Mouse (Mus musculus) lung, adult 18-20 months (tissue): ENCODE measurements at regions not wholly inside any gene's neighbourhood (a gene's known extent, or its start where the extent isn't known, plus 50 kb on each side); places are given as distances from the start of the nearest gene placed in this dataset.

ENCODE experiments used
- DNase-seq, 2 experiments: peaks; one replicate each; pipeline ENCODE4 v3.0.0; 2022; ENCODE audit warnings: mixed read lengths in 2 of 2

DNA sequence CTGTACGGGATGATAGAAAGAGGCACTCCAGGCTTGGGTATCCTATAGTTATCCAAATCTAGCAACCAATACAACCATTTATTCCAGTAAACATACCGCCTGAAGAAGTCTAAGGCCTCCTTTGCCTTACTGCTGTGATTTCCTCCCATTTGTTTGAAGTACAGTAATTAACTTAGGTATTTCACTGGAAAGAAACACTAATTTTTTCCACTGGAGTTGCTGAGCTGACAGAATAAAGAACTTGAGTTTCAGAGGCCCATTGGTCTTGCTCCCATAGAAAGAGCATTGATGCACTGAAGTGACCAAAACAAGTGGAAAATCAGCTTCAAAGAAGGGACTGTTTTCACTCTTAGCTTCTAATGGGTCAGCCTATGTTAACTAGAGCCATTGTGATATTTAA, 1100.8 kb upstream of the Gm7489 start:
- no peak for DNase-seq

DNA sequence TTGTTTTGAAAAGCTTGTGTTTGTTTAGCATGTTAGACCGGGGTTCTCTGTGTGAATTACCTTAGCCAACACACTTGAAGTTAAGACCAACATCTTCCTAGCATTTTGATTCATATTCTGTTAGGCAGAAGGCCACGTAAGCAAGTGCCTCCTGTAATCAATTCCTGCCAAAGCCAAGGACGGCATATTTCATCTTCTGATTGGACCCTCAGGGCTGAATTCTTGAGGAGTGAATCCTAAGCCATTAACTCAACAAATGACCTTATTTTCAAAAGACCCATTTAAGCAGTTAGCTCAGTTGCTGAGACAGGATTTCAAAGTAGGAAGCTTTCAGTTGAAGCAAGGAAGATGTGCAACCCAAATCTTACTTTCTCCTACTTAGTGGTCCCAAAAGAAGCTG, 1099.5 kb upstream of the Gm7489 start:
- no peak for DNase-seq

DNA sequence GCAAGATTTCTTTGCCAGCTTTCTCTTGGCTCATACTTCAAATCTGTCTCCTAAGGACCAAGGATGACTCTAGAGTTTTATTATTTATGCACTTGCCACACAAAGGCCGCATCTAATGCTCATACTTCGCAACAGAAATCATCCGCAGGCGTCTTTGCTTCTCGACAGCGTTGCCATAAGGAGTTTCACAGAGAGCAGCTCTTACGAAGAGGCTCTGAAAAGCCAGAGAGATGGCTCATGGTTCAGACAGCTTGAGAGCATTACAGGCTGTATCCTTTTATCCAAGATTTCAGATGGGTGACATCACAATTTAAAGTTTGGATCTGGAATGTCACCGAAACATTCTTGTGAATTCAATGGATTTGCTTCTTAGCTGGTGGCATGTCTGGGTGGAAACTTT, 1098.7 kb upstream of the Gm7489 start:
- no peak for DNase-seq

DNA sequence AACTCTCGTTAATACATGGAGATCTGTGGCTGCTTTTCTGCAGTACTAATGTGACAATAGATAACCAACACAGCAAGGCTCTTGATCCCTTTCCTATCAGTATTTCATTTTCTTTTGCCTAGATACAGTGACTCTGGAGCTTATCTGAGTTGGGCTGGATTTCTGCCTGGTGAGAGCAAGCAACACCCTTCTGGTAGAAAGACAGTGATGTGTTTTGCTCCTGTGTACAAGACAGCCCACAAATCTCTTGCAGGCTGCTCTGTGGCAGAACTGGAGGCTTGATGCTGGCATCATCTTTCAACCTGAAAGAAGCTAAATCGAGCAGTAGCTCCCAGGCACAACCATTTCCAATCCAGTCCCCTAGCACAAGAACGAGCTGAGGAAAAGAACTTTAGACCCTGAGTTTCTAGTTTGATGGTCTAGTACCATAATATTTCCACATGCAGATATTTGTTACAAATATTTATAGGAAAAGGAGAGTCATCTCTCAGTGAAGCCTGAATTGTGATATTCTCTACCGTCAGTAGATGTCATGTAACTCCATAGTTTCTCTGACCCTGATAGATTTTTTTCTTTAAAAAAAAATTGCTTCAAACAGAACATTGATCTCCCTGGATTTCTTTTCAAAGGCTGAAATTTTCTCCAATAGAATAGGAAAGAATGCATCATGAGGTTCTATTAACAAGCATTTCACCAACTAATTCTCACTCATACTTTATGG, 1079.1 kb upstream of the Gm7489 start:
- no peak for DNase-seq

DNA sequence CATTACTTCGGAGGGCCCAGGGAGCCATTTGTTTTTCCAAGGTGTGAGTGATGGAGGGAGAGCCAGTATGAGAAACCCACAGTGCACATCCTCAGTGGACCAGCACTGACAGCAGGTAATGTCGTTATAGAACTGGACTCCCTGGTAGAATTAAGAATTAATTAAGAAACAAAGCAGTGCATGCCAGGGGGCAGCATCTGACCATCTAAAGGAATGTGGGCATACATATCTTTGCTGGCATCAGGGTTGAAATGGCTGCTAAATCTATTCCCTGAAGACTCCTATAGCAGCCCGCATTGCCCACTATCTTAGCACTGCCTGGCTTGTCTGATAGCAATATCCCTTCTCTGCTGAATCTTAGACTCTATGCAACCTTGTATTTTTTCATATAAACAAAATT, 1076.1 kb upstream of the Gm7489 start:
- DNase-seq = no peak

DNA sequence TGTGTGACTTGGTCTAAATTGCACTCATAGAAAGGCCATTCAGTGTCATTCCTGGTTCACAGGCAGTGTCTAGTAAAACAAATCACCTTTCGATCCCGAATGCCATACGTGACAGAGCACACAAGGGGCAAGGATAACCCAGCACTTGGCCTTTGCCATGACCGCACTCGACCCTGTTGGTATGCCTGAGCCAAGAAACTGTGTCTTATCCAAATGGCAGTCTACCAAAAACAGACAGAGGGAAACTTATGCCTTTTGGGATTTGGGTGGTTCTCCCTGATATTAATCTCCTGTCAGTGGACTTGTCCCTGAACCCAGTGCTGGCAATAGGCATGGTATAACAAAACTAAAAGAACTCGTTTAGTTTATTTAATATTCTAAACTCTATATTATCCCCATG, 1063.9 kb upstream of the Gm7489 start:
- no peak for DNase-seq

DNA sequence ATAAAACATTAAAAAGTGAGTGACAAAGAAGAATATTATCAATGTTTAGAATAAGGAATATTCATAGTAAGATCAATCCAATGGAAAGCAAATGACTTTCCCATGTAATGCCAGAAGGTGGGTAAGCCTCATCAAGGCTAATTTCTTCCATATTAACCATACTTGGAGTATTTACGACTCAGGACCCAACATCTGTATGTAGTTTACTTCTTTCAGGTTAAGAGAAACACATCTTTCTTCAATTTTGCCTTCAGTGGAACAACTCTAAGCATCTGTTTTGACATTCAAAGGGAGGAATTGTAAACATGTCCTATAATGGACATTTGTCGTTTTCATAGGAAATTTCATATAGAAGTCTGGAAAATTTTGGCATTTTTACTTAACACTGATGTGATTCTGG, 1047.8 kb upstream of the Gm7489 start:
- DNase-seq = no peak

DNA sequence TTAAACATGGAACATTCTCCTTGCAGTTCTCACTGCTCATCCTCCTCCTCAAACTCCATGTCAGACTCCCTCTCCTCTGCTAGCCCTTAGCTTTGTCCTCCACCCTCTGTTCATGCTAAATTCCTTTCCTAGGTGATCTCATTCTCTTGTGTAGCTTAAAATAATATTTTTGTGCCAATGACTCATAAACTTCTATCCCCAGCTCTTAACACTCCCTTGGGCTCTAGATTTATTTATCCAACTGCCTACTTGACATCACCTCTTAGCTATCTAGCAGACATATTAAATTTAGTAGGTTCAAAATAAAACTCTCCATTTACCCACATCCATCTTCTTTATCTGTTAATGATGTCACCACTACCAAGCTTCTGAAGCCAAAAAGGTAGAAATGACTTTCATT, 1036.6 kb upstream of the Gm7489 start:
- DNase-seq = no peak

DNA sequence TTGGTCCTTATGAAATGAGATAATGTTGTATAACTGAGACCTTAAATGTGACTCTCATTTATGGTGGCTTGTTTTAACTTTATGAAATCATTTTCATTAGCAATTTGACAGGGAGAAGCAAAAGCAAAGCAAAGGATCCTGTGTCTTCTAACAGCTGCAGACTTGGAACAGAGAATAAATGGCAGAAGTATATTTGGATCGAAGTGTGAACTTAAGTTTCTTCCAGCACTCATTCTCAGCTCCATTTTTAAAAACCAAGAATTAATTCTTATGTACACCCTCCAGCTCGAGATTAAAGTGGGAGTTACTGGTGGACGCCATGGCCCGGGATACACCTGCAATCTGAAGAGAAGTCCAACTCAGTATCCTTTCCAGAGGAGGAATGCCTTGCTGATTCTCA, 1026.0 kb upstream of the Gm7489 start:
- no peak for DNase-seq

DNA sequence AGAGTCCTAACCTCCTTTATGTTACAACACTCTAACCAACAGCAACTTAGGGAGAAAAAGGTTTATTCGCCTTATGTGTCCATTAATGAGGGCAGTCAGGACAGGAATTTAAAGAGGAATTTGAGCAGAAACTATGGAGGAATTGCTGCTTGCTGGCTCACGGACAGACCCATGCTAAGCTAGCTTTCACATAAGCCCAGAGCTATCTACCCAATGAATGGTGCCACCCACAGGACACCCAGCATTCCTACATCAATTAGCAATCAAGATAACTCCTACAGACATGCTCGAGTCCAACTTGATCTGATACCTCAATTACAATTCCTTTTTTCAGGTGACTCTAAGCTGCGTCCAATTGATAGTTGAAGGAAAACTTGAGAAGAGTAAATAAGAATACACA, 1021.2 kb upstream of the Gm7489 start:
- DNase-seq = no peak

DNA sequence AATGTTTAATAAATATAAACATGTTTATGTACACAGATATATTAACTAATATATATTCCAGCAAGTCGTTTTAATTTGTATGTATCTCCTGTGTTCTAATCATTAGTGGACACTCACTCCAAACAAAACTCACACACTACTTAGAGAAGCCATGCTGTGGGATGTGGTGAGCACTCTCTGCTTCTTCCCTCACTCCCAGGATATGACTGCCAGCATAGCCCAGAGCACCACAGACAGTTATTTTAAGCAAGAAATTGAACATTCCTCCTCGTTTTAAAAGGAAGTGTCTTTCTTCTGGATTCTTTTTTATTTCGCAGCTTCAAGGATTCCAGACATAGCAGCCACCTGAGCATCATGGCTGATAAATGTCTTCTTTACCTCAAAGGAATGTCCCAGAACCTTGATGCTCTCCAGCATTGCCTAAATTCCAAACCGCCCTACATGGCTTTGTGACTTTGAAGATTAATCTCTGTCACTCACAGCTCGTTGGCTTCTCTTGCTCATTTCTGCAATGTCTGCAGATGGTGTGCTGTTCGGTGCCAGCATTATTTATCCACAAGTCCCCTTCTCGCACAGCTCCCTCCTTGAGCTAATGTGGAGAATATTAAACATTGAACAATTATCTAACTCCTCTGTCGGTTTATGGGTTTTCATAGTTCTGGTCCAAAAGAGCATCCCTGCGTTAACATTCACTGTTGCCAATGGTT, 992.3 kb upstream of the Gm7489 start:
- DNase-seq = no peak

DNA sequence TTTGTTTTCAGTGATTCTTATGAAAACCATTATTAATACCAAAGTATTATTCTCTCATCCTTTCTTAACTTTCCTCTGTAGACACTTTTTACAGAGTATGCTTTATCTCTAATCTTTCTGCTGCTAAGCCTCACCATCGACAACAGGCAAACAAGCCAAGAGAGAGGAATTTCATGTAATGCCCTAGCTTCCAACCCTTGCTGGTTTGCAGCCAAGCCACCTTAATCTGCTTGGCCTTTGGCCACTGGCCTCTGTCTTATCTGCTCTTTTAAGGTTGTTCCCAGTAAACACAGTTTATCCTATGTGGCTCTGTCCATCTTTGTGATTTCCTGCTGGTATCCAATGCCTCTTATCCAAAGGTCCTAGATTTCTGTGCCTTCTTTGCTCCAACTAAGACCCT, 986.6 kb upstream of the Gm7489 start:
- DNase-seq = peak in 1 of 2 experiments; percentile 4

DNA sequence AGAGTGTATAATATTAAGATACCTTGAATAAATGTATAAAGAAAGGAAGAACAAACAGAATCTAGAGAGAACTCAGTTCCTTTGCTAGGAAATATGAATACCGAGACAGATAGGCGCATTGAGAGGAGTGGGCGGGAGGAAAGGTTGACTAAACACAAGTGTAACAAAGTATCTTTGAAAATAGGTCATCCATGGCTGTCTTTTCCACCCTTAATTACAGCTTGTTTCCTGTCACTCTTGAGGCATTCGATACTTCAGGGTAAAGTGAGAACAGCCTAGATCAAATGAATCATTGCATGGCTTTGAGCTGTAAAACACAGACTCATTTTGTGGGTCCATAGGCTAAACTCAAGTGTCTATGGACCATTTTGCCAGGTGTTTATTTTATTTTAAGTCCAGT, 985.3 kb upstream of the Gm7489 start:
- no peak for DNase-seq

DNA sequence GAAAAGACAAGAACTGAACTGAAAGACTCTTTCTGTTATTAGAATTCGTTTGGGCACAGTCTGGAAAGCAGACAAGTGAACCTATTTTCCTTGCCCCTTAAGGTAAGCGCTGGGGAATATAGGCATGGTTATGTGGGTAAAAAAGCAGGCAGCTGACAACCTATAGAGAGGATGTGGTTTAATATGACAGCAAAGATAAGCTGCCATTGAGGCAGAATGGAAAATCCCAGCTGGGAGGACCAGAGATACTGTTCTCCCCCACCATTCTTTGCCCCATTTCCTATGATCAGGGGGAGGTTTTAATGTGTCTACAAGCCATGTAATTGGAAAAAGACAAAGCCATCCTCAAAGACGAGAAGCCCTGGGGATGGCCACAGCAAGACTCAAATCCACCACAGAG, 984.9 kb upstream of the Gm7489 start:
- no peak for DNase-seq

DNA sequence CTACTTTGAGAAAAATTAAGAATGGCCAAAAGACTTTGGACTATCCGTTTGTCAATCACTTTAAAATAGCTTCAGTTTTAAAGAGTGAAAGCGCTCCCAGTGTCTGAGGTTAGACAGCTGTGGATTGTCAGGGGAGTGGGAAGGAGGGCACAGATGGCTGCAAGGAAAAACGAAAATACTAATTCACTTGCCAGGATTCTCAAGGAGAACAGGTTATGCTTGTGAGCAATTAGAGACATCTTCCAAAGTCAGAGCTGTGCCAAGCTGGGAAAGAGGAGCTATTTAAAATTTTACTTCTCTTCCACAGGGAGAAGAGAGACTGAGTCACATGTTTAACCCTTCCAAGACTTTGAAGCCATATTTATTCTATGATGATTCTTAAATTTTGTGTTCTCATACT, 979.5 kb upstream of the Gm7489 start:
- no peak for DNase-seq

DNA sequence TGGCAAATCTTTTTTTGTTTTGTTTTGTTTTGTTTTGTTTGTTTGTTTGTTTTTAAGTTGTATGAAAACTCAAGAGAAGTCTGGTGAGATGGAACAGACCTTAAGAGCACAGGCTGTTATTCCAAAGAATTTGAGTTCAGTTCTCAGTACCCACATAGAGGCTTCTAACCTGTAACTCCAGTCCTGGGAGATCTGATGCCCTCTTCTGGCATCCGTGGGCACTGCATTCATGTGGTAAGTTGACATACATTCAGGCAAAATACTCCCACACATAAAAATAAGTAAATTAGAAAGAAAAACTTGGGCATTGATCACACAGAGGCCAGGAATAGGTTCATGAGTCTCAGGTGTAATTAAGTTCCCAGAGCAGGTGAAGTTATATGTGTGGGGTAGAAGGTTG, 977.5 kb upstream of the Gm7489 start:
- no peak for DNase-seq

DNA sequence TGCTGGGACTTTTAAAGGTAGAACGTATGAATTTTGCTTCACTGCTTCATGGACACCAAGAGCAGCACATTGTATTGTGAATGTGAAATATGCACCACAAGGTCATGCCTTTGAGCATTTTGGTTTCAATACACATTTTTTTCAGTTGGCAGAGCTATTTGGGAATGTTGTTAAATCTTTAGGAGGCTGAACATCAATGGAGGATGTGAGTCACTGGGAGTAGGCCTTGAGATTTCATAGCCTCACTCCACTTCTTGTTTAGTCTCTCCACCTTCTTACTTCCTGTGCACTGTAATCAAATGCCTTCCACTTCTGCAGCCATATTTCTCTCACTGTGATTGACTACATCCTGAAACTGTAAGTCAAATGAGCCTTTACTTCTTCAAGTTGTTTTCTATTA, 962.4 kb upstream of the Gm7489 start:
- no peak for DNase-seq

DNA sequence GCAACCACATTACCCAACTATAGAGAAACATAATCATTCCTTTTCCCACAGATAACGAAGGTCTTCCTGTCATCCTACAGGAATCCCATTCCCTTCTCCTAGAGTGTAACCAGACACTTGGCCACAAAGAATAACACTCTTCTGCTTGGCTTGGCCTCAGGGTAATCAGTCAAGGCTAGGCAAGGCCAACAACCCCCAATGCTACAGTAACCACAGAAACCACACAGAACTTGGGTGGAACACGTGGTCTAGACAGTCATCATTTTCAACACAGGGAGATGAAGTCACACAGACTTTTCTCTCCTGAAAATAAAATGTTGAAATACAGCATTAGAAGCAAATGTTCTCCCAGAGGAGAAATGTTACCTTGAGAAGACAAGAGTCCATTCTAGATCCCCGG, 956.3 kb upstream of the Gm7489 start:
- no peak for DNase-seq

DNA sequence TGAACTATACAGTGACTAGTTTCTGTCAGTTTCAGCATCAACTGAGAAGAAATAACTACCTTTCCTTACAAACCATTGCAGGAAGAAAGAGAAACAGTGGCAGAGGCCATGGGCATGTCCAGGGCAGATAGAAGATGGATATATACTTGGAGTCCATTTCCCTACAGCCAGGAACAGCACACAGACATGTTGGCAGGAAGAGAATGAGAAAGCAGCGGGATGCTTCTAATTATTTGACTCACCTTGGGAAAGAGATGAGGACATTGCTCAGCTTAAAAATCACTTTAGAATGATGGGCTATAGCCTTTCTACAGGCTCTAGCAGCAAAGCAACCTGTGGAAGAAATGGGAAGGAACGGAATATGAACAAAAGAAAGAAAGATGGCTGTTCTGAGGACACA, 947.6 kb upstream of the Gm7489 start:
- DNase-seq = no peak

DNA sequence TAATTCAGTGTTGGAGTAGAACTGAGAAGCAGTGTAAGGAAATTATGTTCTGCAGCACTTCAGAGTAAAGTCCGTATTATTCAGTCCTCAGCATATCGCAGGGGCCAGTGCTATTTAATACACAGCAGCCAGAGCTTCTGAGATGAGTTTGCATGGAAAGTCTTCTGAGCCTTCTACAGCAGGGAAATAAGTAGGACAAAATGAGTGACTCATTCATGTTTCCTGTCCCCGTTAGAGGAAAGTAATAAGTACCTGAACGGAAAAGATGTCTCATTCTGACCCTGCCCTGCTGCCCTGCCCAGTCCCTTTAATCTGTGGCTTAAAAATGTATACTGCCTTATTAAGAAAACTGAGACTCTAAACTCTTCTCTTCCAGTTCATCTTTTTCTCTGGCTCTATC, 940.1 kb upstream of the Gm7489 start:
- DNase-seq = no peak

DNA sequence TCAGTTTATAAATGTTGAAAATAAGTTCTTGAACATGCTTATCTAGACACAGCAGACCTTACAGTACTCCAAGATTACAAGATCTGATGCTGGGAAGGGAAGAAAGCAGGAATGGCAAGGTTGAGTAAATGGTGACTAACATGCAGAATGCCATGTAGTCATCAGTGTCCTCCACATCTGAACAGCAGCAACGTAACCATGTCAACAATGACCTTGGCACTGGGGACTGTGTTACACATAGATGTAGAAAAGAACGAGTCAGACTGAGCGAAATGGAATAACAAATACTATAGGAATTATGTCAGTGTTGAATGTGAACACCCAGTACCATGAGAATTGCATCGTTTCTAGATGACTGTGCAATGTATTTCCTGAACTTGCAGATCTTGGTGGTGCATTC, 936.5 kb upstream of the Gm7489 start:
- no peak for DNase-seq

DNA sequence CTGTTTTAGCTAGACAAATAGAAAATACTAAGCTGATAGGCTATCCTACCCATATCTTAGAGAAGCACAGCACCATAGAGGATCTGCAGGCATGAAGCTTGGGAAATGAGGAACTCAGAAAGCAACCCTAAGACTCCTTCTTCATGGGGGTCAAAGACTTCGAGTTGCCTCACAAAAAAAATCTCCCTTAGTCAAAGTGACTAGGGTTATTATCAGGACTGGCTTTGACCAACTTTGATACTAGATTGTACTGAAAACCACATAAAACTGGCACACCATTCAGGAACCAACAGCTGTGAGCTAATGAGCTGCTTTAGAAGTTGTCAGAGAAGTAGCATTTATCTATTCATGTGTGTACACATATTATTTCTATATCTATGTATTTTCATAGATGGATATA, 931.2 kb upstream of the Gm7489 start:
- no peak for DNase-seq

DNA sequence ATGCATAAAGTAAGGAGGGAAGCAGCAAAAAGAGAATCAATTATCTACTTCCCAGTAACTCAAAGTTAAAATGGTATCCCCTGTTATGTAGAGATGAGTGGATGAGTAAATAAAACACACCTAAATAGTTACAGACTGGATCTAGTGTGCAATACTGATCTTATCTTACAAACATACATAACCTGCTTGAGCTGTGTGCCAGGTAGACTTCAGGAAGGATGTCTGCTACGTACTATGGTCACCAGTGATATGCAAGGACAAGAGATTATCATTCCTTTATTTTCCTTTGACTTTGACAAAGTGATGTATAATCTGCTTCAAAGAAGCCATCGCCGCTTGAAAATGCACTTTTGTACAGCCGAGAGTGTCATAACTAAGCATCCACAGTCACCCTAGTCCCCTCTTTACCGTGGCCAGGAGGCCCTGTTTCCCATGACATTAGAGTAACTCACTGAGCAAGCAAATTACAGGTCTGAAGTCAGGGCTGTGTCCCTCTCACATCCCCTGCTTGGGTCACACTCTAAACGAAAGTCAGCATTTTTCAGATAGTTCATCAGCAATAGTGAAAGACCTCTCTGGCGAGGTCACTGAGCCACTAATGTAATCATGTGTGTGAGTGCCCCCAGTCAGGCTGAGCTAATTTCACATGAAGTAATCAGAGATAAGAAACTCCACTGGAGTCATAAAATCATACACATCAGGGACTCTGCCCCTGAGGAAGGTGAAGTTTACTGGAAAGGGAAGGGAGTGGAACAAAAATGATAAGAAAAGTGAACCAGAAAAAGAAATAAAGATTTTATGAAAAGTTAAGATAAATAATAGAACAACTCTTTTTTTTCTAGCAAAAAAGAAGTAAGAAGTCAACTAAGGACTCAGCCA, 929.8 kb upstream of the Gm7489 start:
- no peak for DNase-seq

DNA sequence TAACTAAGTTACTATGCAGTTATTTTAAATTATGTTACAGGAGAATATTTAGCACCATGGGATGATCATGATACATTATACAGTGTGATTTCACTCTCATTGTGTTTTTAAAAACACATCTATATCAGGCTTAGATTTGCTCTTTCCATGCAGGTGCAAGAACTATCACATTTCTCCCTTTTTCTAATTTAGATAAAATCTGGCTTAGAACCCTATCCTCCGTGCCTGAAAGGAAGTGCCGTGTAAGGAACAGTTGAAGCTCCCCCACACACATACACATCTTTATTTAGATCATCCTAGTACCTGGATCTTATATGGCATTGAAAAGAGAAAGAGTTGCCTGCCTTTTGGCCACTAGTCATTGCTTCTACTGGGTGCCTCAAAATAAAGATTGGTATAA, 925.0 kb upstream of the Gm7489 start:
- no peak for DNase-seq
